Mouse (Mus musculus): ENCODE measurements around the gene Spaca9. TPM values are rescaled to one million over a fixed set of nuclear protein-coding genes. Genes with fewer than 3 reads are reported as not detected.

Gene Spaca9
- polyA plus RNA-seq, 1 experiment from 2014 or later = 0.60 TPM

GRCm38 (mm10) chr2:28654295-28654694, 45.2 kb downstream of the Spaca9 start:
- ATAC-seq = no peak
- 69% methylated on average over 2 of the region's 2 CpGs for WGBS

GRCm38 (mm10) chr2:28653351-28653750, 46.2 kb downstream of the Spaca9 start:
- ATAC-seq = no peak
- no peak overlapping the region for H3K4me2 ChIP-seq (replicated peaks; ENCODE audit: low read depth)
- no peaks in the 10 kb centered on the region for H3K4me1 ChIP-seq (replicated peaks; ENCODE audit: control insufficient read depth, insufficient read depth, low read length)
- H3K4me3 ChIP-seq (ENCODE audit: low read depth, low read length) = no peak overlapping the region
- no peak overlapping the region for H3K27ac ChIP-seq (ENCODE audit: low read depth, low read length)
- no peak for TF ChIP-seq CTCF (IDR thresholded peaks at IDR 0.05; ENCODE audit: low read depth)
- H3K36me3 ChIP-seq (ENCODE audit: control insufficient read depth, insufficient read depth) = peaks cover 20% of the 10 kb centered on the region
- H3K9me3 ChIP-seq (ENCODE audit: control insufficient read depth) = no peaks in the 10 kb centered on the region
- 97% methylated on average over 7 of the region's 7 CpGs for whole genome bisulfite sequencing
- no peaks in the 10 kb centered on the region for H3K27me3 ChIP-seq (replicated peaks; ENCODE audit: control insufficient read depth, insufficient read depth, low read length)
- no peak overlapping the region for H3K9ac ChIP-seq (ENCODE audit: low read depth, low read length)

More at GRCm38 (mm10) chr2:28654295-28654694, 45.2 kb downstream of the Spaca9 start:
- Histone ChIP-seq H3K4me3 (ENCODE audit: low read depth, low read length) (no peak overlapping the region), H3K27me3 (replicated peaks; ENCODE audit: control insufficient read depth, insufficient read depth, low read length) (no peaks in the 10 kb centered on the region), H3K9me3 (ENCODE audit: control insufficient read depth) (no peaks in the 10 kb centered on the region), H3K27ac (ENCODE audit: low read depth, low read length) (no peak overlapping the region), H3K4me2 (replicated peaks; ENCODE audit: low read depth) (no peak overlapping the region), H3K9ac (ENCODE audit: low read depth, low read length) (no peak overlapping the region), H3K4me1 (replicated peaks; ENCODE audit: control insufficient read depth, insufficient read depth, low read length) (no peaks in the 10 kb centered on the region), H3K36me3 (ENCODE audit: control insufficient read depth, insufficient read depth) (peaks cover 28% of the 10 kb centered on the region)
- peak; percentile 68 for TF ChIP-seq CTCF (IDR thresholded peaks at IDR 0.05; ENCODE audit: low read depth)

- no peaks in the 10 kb centered on the region for H3K4me1 ChIP-seq (replicated peaks; ENCODE audit: control insufficient read depth, insufficient read depth, low read length)
- no peak overlapping the region for H3K9ac ChIP-seq (ENCODE audit: low read depth, low read length)
- H3K27ac ChIP-seq (ENCODE audit: low read depth, low read length) = no peak overlapping the region
- ATAC-seq = no peak
- no peaks in the 10 kb centered on the region for H3K27me3 ChIP-seq (replicated peaks; ENCODE audit: control insufficient read depth, insufficient read depth, low read length)
- peaks cover 8% of the 10 kb centered on the region; the same call in 1 of the 2 replicates for H3K36me3 ChIP-seq (ENCODE audit: control insufficient read depth, insufficient read depth)
- H3K9me3 ChIP-seq (ENCODE audit: control insufficient read depth) = no peaks in the 10 kb centered on the region
- TF ChIP-seq CTCF (IDR thresholded peaks at IDR 0.05; ENCODE audit: low read depth) = no peak
- no peak overlapping the region for H3K4me3 ChIP-seq (ENCODE audit: low read depth, low read length)
- H3K4me2 ChIP-seq (replicated peaks; ENCODE audit: low read depth) = no peak overlapping the region
Observed at GRCm38 (mm10) chr2:28650526-28650925, 49.0 kb downstream of the Spaca9 start.

- H3K27ac ChIP-seq (ENCODE audit: low read depth, low read length) = no peak overlapping the region
- no peaks in the 10 kb centered on the region; the same call in 1 of the 2 replicates for H3K36me3 ChIP-seq (ENCODE audit: control insufficient read depth, insufficient read depth)
- H3K4me3 ChIP-seq (ENCODE audit: low read depth, low read length) = no peak overlapping the region
- no peaks in the 10 kb centered on the region for H3K9me3 ChIP-seq (ENCODE audit: control insufficient read depth)
- H3K9ac ChIP-seq (ENCODE audit: low read depth, low read length) = no peak overlapping the region
- 87% methylated on average over 3 of the region's 3 CpGs for WGBS
- TF ChIP-seq CTCF (IDR thresholded peaks at IDR 0.05; ENCODE audit: low read depth) = no peak
- no peak for ATAC-seq
- no peaks in the 10 kb centered on the region for H3K27me3 ChIP-seq (replicated peaks; ENCODE audit: control insufficient read depth, insufficient read depth, low read length)
- no peak overlapping the region for H3K4me2 ChIP-seq (replicated peaks; ENCODE audit: low read depth)
- no peaks in the 10 kb centered on the region; the same call in 1 of the 2 replicates for H3K4me1 ChIP-seq (replicated peaks; ENCODE audit: control insufficient read depth, insufficient read depth, low read length)
Observed at GRCm38 (mm10) chr2:28643081-28643480, 56.4 kb downstream of the Spaca9 start.

Small RNA genes within 50 kb of the gene (microRNA-seq; reads per million reads assigned to microRNA genes)
- 0.82 reads per million for gene Mir3088

Other genes with a start within 250 kb of the Spaca9 start
- gene 1700007K13Rik, start 233.4 kb downstream of the Spaca9 start, polyA plus RNA-seq (2015; fragmentation: Nextera tagmentation; extraction: Ambion mirVana) = not detected in 2 replicates
- gene Mrps2, start 231.7 kb downstream of the Spaca9 start, polyA plus RNA-seq (2015; fragmentation: Nextera tagmentation; extraction: Ambion mirVana) = 24.5 and 25.1 TPM in 2 replicates
- 1.1 and 1.6 TPM in 2 replicates for gene Gbgt1, start 202.8 kb downstream of the Spaca9 start, polyA plus RNA-seq (2015; fragmentation: Nextera tagmentation; extraction: Ambion mirVana)
- 6.0 and 8.7 TPM in 2 replicates for gene Gm10134, start 193.6 kb downstream of the Spaca9 start, polyA plus RNA-seq (2015; fragmentation: Nextera tagmentation; extraction: Ambion mirVana)
- gene Ralgds, start 186.6 kb downstream of the Spaca9 start, polyA plus RNA-seq (2015; fragmentation: Nextera tagmentation; extraction: Ambion mirVana) = 11.5 and 15.6 TPM in 2 replicates
- gene Cel, start 136.3 kb downstream of the Spaca9 start, polyA plus RNA-seq (2015; fragmentation: Nextera tagmentation; extraction: Ambion mirVana) = 5.5 and 7.9 TPM in 2 replicates
- 8.4 and 8.9 TPM in 2 replicates for gene Gtf3c5, start 116.0 kb downstream of the Spaca9 start, polyA plus RNA-seq (2015; fragmentation: Nextera tagmentation; extraction: Ambion mirVana)
- gene Gfi1b, start 77.7 kb downstream of the Spaca9 start, polyA plus RNA-seq (2015; fragmentation: Nextera tagmentation; extraction: Ambion mirVana) = 0.34 TPM in 1 of 2 replicates, not detected in the other
- 6.5 and 8.2 TPM in 2 replicates for gene Tsc1, start 58.5 kb downstream of the Spaca9 start, polyA plus RNA-seq (2015; fragmentation: Nextera tagmentation; extraction: Ambion mirVana)
- gene Ak8, start 437 bp upstream of the Spaca9 start, polyA plus RNA-seq (2015; fragmentation: Nextera tagmentation; extraction: Ambion mirVana) = 0.16 TPM in 1 of 2 replicates, not detected in the other
- gene Gtf3c4, start 140.6 kb upstream of the Spaca9 start, polyA plus RNA-seq (2015; fragmentation: Nextera tagmentation; extraction: Ambion mirVana) = 3.0 and 3.7 TPM in 2 replicates
- 3.0 and 3.9 TPM in 2 replicates for gene Ddx31, start 140.7 kb upstream of the Spaca9 start, polyA plus RNA-seq (2015; fragmentation: Nextera tagmentation; extraction: Ambion mirVana)
- not detected in 2 replicates for gene Barhl1, start 216.9 kb upstream of the Spaca9 start, polyA plus RNA-seq (2015; fragmentation: Nextera tagmentation; extraction: Ambion mirVana)